Mouse (Mus musculus) c-Kit-negative CD71-positive TER-119-positive erythroid progenitor cells, embryonic 14.5 days (primary cell): ENCODE results near the gene Tmem53.

Experiments used
- DNase-seq: peaks from one replicate; pipeline ENCODE4 v3.0.0-alpha.2; 2013; ENCODE audit warnings: low read depth, low spot score

Gene Tmem53

DNA sequence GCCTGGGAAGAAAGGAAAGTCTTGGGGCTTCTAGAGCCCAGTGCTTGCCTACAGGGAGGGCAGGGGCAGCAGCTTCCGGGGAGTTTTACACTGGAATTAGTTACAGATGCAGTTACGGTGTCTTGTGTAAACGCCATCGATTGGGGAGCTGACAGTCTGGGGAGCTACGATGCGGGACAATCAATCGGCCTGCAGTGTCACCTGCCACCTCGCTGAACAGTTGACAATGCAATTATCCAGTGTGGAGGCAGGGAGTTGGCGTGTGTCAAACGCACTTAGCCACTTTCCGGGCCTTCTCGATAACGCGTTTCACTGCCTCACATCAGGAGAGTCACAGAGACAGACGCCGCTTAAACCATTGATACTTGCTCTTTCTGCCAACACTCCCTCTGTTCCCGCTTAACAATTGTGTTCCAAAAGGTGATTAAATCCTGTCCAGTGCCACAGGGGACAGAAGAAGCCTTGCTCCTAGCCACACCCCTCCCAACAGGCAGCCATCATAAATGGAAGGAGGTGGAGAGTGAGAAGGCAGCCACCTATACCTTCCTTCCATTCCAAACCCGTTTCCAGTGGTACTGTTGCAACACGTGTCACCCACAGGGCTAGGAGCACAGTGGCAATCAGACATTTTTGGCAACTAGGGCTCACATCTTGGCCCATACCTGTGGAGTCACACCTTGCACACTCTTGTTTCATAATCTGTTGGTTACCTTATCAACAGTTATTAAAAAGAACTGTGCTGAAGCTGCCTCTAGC lies 29.5 kb downstream of the Tmem53 start:
- DNase-seq = no peak

DNA sequence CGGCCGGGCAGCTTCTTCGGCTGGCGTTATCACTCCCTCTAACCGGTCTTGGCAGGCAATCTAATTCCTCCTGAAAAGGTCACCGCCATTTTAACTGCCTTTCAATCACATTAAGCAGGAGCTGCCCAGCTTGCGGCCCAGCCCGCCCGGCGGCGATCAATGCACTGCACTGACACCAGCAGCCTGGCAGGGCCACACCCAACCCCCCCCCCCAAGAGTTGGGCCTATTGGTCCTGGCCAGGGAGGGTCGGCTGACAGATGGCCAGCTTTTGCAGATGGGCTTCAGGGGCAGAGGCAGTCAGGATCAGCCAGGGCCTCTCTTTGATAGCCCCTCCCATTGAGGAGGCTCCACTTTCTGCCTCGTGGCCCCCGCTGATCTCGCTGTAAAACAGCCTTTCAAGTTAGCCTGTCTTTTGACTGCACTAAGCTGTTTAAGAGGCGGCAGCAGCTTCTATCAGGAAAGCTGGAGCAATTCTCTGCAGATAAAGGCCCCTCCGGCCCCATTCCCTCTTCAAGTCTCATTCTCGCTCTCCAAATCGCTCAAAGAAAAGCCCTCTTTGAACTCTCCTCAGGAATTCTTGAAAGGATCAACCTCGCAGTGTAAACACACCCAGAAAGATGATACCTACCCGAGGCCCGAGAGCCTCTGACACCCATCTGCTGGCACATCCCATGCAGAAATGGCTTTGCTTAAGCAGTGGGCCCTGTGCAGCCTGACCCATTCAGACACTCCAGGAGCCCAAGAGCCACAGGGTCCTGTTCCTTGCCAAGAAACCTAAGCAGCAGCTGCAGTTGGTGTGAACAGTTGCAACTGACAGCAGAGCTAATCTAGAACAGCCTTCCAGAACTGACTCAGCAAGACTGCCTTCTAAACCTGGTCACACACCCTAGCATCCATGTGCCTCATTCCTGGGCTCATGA lies 31.8 kb downstream of the Tmem53 start:
- no peak for DNase-seq

DNA sequence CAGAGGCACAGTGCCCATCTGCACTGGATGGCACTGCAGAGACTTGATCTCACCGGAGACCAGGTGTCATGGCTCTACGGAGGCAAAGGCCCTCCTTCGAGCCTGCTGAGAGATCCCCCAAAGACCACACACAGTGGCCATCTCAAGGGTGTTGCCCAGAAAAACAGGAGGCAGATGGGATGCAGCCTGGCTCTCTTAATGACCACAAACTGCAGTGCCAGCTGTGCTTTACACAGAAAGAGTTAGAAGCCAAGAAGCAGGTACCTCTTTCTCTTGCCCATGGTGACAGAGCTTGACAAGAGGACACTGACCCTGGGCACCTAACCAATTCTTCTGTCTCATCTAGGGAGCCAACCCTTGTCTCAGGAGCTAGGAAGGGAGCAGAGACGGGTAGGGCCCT lies 32.6 kb downstream of the Tmem53 start:
- DNase-seq = no peak

DNA sequence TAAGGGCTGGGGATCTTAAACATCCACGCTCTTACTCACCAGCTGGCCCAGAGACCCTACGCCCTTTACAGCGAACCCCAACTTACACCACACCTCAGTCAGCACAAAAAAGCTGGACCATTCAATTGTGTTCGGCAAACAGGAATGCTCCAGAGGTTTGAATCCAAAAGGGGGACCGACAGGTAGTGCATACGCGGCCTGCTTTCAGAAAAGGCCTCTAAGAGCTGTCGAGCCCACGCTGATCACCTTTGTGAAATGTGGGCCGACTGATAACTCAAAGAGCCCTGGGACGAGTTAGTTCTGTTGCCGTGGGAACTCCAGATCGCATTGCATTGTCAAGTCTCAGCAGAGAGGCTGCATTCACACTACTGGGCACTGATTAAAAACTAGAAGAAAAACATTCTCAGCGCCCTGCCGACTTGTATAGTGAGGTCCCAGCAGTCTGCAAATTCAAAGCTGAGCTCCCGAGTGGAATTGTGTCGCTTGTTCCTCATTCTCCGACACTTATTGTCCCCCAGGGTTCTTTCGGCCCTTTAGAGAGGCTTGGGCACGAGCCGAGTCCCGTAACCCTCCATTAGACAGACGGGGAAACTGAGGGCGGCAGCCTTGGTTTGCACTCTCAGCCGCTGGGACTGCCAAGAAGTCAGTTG lies 36.7 kb downstream of the Tmem53 start:
- no peak for DNase-seq

DNA sequence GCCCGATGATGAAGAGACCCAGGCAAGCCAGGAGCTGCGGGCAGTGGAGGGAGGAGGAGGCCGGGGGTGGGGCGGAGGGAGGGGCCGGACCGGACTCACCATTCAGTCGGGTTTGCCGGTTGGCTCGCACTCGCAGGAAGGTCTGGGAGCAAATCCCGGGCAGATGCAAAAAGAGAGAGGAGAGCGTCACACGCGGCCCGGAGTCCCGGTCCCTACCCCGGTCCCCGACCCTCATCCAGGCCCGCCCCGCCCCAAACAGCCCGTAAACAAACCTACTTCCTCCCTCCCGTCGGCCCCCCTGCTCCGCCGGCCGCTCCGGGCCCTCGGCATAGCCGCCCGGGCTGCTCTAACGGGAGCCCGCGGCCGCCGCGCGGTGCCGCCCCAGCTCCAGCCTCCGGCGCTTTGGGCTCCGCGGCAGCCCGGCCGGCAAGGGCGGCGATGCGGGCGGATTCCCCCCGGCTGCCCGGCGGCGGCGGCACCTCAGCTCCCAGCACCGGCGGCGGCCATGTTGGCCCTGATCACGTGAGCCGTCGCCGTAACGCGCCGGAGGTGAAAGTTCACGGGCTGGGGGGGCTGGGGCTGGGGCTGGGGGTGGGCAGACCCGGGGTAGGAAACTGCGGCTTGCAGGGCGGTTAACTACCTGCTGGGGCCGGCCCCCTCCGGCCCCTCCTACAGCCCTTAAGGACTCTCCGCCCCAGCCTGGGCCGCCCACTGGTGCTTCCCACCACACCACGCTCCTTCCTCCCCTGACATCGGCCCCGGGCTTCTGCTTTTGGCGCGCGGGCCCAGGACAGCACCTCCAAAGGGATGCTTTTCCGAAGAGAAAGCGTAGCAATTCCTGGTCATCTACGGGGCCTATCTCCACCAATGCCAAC lies 37.4 kb downstream of the Tmem53 start:
- DNase-seq = peak; percentile 52

DNA sequence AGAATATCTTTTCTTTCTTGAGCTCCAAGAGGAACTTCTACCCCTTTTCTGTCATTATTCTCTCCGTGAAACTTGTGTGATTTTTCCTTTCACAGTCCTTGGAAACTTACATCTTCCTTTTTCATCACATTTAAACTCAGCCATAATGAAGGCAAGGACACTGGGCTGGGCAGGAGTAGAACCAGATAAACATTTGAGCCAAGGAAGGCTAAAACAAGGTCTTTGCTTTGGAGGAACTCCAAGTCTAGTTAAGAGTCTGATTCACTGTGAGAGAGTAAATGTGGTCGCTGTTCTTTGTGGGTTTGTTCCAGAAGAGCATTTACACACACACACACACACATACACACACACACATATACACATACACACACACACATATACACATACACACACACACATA lies 39.9 kb downstream of the Tmem53 start:
- DNase-seq = no peak

DNA sequence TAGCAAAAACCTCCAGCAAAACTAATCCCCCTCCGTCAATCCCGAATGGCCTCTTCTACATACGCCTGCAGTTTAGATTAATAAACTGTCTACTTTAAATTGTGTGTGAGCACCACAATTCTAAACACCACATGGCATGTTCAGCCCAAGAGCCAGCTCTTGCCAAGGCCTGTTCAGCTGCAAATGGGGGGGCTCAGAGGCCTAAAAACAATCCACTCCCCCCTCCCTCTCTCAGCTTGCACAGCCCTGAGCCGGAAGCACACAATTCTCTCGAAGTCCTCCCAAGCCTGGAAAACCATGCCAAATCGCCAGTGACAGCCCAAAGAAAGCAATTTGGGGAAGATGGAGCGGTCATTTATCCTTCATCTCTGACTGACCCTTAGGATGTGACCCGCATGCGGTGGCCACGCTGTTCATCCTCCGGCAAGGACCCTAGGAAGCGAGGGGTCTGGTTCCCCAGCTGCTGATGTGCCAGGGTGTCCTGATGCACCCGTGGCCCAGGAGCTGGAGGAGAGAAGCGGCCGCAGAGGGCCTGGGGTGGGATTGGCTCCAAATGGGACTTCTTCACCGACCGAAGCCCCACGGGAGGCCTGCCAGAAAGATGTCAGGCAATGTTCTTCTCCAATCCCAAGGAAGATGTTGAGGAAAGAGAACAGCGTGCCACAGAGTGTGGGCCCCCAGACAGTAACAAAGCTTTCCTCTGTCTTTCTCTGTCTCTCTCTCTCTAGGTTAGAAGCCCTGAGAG lies 45.3 kb downstream of the Tmem53 start:
- DNase-seq = no peak

DNA sequence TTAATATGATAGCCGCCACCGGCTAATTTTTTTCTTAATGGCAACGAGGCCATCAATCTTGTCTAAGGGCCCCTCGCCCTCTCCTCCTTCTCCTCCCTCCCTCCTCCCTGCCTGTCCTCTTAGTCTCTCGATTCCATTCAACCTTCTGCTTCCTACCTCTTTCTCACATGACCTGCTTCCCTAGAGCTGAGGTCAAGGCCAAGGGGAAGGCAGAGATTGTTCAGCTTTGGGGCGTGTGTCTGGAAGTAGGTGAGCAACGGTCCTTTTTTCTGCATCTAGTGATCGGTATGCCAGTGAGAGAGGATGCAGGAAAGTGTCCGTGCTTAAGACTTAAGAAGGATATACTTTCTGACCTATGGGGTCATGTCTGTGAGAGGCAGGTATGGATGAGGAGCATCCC lies 46.1 kb downstream of the Tmem53 start:
- no peak for DNase-seq

DNA sequence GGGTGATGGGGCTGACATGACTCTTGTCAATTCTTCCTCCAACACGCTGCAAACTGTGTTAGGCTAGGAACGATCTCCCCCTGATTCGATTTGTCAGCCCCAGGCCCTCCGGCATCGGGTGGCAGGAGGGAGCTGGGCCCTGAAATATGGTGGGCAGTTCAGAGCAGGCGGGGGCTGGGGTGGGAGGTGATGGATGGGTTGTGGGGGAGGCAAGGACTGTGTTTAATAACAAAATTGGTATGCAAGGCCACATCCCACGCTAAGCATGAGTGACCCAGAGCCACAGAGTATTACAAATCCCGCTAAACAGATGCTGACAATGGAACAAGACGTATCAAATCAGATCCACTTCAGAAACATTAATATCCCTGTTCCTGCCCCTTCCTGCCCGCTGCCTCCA lies 48.2 kb downstream of the Tmem53 start:
- no peak for DNase-seq

DNA sequence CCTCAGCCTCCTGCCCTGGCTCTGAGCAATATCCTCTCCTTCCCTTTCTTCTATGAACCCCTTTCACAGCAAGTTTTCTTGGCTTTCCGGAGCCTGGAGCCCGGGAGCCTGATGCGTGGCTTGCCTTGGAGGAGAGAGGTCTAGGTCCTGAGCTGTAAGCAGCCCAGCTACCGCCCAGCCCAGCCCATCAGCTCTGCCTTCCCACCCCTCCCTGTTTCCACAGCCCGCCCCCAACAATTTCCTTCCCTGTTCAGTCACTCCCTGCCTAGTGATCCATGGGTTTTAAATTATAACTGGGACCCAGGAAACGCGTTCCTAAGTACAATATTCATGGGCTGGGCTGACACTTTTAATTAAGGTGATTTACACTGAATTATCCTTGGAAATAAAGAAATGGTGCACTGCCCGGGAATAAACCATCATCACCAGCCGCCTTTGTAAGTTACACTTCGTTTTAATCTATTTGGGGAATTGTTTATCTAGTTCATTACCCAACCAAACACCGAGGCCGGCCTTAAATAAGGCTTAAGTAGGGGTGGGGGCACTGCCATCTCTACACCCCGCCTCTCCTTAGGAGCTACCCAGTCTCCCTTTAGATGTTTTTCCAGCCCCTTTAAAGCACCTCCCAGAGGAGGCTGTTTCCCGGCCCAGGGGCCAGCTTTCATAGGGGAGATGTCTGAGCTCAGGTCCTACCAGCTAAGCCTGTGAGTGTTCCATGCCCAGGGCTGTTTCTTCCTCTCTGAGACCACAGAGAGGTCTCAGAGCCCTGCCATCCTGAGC lies 50.5 kb downstream of the Tmem53 start:
- no peak for DNase-seq

DNA sequence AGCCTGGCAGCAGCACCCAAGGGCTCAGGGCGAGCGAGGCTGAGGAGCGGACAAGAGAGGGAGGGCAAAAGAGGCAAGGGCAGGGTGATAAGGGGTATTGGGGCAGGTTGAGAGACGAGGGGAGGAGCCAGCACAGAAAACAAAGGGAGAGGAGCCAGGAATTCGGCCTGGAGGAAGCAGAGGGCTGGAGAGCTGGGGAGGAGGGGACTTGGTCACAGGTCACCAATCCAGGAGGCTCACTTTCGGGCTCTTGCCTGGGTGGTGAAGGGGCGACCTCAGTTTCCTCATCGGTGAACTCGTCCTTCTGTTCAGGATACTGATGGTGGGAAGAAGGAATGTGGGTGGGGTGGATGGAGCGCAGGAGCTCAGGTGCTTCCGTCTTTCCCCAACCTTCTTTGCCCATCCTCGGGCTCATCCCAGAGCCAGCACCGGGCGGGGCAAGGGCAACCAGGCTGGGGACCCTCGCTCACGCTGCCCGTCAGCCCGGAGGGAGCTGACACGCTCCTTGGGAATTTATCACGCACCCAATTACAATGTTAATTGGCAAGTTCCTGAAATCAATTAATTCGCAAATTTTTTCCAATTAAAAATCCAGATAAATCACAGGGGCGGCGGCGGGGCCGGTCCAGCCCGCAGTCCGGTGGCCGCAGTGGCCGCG lies 52.0 kb downstream of the Tmem53 start:
- no peak for DNase-seq

DNA sequence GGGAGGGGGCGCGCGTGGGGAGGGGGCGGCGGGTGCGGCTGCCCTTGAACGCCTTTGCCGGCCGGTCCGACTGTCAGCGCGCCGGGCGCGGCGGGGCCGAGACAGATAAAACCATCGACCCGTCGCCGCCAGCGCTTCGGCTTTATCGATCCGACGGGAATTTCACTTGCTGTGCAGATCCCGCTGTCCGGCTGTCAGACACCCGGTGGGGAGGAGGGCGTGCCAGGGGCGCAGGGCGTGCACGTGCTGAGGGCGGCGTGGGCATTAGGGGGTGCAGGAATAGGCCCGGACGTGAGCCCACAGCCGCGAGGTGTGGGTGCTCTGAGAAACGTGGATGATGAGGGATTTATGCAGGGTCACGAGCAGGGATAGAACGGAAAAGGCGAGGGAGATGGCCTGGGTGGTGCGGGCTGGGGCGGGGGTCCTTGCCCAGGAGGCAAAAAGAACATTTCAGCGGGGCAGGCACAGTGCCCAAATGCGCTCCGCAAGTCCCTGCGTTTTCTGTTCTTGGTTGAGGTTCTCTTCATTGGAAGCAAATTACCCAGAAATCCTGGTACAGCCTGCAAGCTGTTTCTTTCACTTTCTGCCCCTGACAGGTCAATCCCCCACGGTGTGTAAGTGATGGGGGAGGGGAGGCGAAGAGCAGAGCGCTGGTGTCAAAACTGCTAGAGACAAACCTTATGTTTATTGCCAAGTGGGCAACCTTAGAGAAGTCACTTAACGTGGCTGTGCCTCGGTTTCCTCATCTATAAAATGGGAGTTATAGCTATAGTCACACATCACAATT lies 52.7 kb downstream of the Tmem53 start:
- DNase-seq = no peak

DNA sequence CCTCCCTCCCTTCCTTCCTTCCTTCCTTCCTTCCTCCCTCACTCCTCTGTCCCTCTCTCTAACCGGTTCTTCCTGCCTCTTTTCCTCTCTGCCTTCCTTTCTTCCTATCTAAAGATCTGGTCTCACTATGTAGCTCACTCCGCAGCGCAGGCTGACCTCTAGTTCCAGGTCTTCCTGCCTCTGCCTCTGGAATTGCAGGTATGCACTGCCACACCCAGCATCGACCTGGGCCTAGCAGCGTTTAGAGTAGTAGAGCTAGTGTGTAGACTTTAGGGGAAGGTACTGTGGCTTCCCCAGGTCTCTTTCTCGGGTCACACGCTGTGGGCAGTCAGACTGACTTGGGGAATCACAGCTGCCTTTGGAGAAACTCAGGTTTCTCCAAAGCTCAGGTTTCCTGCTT lies 53.7 kb downstream of the Tmem53 start:
- no peak for DNase-seq

DNA sequence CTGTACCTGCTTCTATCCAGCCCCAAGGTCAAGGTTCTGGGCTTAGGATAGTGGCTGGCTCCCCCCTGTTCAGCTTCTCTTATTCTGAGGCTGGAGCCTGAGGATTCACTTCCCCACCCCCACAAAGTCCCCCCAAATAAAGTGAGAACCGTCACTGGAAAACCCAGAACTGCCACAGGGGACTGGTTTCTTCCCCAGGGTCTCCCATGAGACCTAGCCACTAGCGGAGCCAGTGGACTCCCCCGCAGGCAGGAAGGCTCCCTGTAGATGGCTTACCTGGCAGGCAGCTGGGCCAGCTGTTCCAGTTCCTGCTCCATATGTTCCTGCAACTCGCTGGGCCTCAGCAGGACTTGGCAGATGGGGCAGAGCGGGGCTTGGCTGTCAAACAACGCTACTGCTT lies 55.5 kb downstream of the Tmem53 start:
- no peak for DNase-seq

DNA sequence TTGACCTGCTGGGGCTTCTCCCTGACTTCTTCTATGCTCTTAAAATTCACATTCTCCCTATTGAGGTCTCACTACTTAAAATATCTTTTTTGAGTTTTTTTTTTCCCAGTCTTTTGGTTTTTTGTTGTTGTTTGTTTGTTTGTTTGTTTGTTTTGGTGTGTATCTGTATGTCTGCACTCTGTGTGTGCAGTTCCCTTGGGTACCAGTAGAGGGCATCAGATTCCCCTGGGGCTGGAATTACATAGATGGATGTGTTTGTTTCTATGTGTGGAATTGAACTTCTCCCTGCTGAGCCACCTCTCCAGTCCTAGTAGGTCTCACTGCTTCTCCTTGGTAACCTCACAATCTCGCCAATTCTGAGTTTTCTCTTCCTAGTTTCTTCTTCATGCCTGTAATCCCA lies 57.7 kb downstream of the Tmem53 start:
- DNase-seq = no peak

DNA sequence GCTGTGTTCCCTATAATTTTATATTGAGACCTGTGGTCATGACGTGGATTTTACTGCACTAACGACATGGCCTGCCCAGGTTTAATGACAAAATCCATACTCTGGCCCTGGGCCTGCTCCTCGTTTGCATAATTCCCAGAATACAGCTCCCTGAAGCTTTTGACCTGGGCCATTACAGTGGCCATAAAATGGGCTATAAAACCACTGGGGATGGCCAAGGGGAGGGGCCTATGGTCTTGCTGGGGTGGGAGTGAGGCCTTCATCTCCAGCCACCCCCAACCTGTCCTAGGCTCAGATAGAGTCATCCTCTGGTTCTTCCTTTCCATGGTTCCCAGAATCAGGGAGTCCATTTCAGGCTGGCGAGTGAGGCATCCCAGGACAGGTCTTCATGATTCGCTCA lies 60.1 kb downstream of the Tmem53 start:
- DNase-seq = no peak

DNA sequence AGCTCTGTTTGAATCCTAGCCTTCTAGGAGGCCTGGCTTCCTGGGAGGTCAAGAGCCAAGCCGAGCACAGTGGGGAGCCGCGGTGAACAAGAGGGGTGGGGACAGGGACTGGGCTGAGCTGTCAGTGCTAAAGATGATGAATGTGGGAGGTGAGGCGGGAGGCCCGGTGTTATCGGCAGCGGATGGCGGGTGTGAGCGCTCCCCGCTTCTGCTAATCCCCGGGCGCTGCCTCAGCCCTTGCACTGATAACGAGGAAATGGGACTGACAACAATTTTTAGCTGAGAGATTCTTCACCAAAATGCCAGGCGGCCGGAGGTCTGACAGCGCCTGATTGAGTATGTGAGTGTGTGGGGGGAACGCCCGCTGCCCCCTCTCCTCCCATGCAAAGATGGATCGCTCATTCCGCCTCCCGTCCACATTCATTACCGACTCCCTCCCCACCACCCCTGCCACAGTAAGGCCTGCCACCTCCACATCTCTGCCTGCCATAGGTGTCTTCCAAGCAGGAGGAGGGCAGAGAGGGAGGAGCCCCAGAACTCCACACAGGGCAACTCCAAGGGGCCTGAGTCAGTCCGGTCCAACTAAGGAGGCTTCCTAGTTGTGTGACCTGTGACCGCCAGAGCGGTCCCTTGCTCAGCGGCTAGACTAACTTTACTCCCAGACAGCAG lies 60.8 kb downstream of the Tmem53 start:
- peak; percentile 75 for DNase-seq

DNA sequence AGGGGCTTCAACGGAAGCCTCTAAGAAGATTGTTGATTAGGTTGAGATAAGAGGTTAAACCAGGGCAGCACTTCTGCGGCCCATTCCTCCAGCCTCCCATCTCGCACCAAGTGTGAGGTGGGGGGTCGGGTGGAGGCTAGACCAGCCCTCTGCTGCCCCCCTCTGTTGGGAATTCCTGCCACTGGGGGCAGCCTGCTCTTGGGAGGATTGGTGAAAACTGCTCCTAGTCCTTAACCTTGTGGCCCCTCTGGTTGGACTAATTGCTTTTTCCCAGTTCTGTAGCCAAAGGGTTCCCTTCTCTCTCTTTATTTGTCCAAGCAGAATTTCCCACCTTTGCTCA lies 61.3 kb downstream of the Tmem53 start:
- no peak for DNase-seq
